Mouse (Mus musculus): Measurements from ENCODE around the gene Kctd3. TPM values are rescaled to one million over a fixed set of nuclear protein-coding genes. Genes with fewer than 3 reads are reported as not detected.
A peak's percentile ranks its signal among the peaks of the same experiment; 100 is the strongest.

Kctd3 gene
- total and polyA plus RNA-seq, 2 experiments from 2014 or later, result 16.7 to 24.2 TPM

- H3K4me2 ChIP-seq (ENCODE audit: low read depth, low read length), result no peak overlapping the region
- 87% methylated on average over 4 of the region's 4 CpGs for WGBS
- H3K4me3 ChIP-seq (ENCODE audit: low read depth, low read length), result no peak overlapping the region
- H3K4me1 ChIP-seq (ENCODE audit: control insufficient read depth, insufficient read depth), result no peaks in the 10 kb centered on the region
- H3K9me3 ChIP-seq (replicated peaks; ENCODE audit: control insufficient read depth, low read length), result no peaks in the 10 kb centered on the region
- no peak for DNase-seq (ENCODE audit: low spot score)
- no peak for ATAC-seq (ENCODE audit: insufficient read depth, low read depth)
- no peaks in the 10 kb centered on the region for H3K27me3 ChIP-seq (ENCODE audit: control insufficient read depth, insufficient read depth, low read length)
- no peaks in the 10 kb centered on the region for H3K36me3 ChIP-seq (replicated peaks; ENCODE audit: control insufficient read depth, insufficient read depth, low read length)
- TF ChIP-seq EP300 (IDR thresholded peaks at IDR 0.05; ENCODE audit: low read depth) (no peak), CTCF (IDR thresholded peaks at IDR 0.05; ENCODE audit: low read depth) (no peak)
- no peak overlapping the region for H3K27ac ChIP-seq (ENCODE audit: low read depth)
- no peak overlapping the region for H3K9ac ChIP-seq (replicated peaks; ENCODE audit: low read depth, low read length)
Observed at GRCm38 (mm10) chr1:188952501-188952900, 55.1 kb downstream of the Kctd3 start.

DNA sequence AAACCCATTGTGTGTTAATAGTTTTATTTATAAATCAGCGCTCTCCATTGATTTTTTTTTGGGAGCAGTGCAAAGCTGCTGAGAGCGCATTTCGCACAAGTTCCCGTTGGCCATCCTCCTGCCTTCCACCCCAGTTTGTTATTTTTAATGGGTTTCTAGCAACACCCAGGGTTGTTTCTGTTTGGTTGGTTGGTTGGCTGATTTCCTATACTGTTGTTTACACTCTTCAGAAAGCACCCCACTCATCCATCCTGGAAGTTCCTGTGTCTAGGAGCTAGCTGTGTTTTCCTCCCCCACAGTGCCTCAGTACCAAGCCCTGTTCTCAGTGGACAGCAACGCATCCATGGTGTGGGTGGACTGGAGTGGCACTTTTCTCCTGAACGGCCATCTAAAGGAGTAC is 56.5 kb downstream of the Kctd3 start:
- Histone ChIP-seq H3K4me2 (ENCODE audit: low read depth, low read length) (no peak overlapping the region), H3K4me3 (ENCODE audit: low read depth, low read length) (no peak overlapping the region), H3K36me3 (replicated peaks; ENCODE audit: control insufficient read depth, insufficient read depth, low read length) (no peaks in the 10 kb centered on the region), H3K9me3 (replicated peaks; ENCODE audit: control insufficient read depth, low read length) (no peaks in the 10 kb centered on the region), H3K27me3 (ENCODE audit: control insufficient read depth, insufficient read depth, low read length) (no peaks in the 10 kb centered on the region), H3K4me1 (ENCODE audit: control insufficient read depth, insufficient read depth) (no peaks in the 10 kb centered on the region), H3K27ac (ENCODE audit: low read depth) (no peak overlapping the region), H3K9ac (replicated peaks; ENCODE audit: low read depth, low read length) (no peak overlapping the region)
- DNase-seq (ENCODE audit: low spot score) (no peak), ATAC-seq (ENCODE audit: insufficient read depth, low read depth) (no peak)
- TF ChIP-seq CTCF (IDR thresholded peaks at IDR 0.05; ENCODE audit: low read depth), result no peak
- TF ChIP-seq EP300 (IDR thresholded peaks at IDR 0.05; ENCODE audit: low read depth), result no peak
- WGBS, result 86% methylated on average over 6 of the region's 6 CpGs

DNA sequence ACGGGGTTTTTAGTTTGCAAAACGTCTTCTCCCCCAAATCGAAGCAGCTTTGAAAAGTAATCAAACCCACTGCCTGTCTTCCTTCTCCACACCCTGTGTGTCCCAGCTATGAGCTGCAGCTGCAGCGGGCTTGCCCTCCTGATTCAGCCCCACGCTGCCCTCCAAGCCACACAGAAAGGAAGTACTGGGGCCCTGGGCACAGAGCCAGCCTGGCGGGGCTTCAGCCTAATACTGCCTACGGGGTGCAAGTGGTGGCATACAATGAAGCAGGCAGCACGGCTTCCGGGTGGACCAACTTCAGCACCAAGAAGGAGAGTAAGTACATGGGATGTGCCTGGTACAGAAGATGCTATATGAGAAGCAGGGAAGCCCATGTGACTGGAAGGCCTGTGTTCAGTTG is 59.4 kb downstream of the Kctd3 start:
- no peak overlapping the region for H3K27ac ChIP-seq (ENCODE audit: low read depth)
- DNase-seq (ENCODE audit: low spot score) (no peak), ATAC-seq (ENCODE audit: insufficient read depth, low read depth) (no peak)
- no peaks in the 10 kb centered on the region for H3K27me3 ChIP-seq (ENCODE audit: control insufficient read depth, insufficient read depth, low read length)
- no peaks in the 10 kb centered on the region for H3K4me1 ChIP-seq (ENCODE audit: control insufficient read depth, insufficient read depth)
- no peak overlapping the region for H3K4me2 ChIP-seq (ENCODE audit: low read depth, low read length)
- H3K9me3 ChIP-seq (replicated peaks; ENCODE audit: control insufficient read depth, low read length), result no peaks in the 10 kb centered on the region
- TF ChIP-seq CTCF (IDR thresholded peaks at IDR 0.05; ENCODE audit: low read depth), result no peak
- TF ChIP-seq EP300 (IDR thresholded peaks at IDR 0.05; ENCODE audit: low read depth), result no peak
- H3K36me3 ChIP-seq (replicated peaks; ENCODE audit: control insufficient read depth, insufficient read depth, low read length), result no peaks in the 10 kb centered on the region
- 52% methylated on average over 9 of the region's 9 CpGs for WGBS
- H3K4me3 ChIP-seq (ENCODE audit: low read depth, low read length), result no peak overlapping the region
- H3K9ac ChIP-seq (replicated peaks; ENCODE audit: low read depth, low read length), result no peak overlapping the region

- ATAC-seq (ENCODE audit: insufficient read depth, low read depth) (no peak), DNase-seq (ENCODE audit: low spot score) (no peak)
- no peaks in the 10 kb centered on the region for H3K36me3 ChIP-seq (replicated peaks; ENCODE audit: control insufficient read depth, insufficient read depth, low read length)
- H3K27ac ChIP-seq (ENCODE audit: low read depth), result no peak overlapping the region
- no peaks in the 10 kb centered on the region for H3K27me3 ChIP-seq (ENCODE audit: control insufficient read depth, insufficient read depth, low read length)
- H3K4me1 ChIP-seq (ENCODE audit: control insufficient read depth, insufficient read depth), result no peaks in the 10 kb centered on the region
- no peaks in the 10 kb centered on the region for H3K9me3 ChIP-seq (replicated peaks; ENCODE audit: control insufficient read depth, low read length)
- H3K9ac ChIP-seq (replicated peaks; ENCODE audit: low read depth, low read length), result no peak overlapping the region
- no peak overlapping the region for H3K4me3 ChIP-seq (ENCODE audit: low read depth, low read length)
- H3K4me2 ChIP-seq (ENCODE audit: low read depth, low read length), result no peak overlapping the region
- TF ChIP-seq EP300 (IDR thresholded peaks at IDR 0.05; ENCODE audit: low read depth) (no peak), CTCF (IDR thresholded peaks at IDR 0.05; ENCODE audit: low read depth) (0 out of 2 replicates have a peak, but pooled peaks have one; percentile 16)
- 51% methylated on average over 5 of the region's 5 CpGs for WGBS
Observed at GRCm38 (mm10) chr1:188947794-188948193, 59.8 kb downstream of the Kctd3 start.

DNA sequence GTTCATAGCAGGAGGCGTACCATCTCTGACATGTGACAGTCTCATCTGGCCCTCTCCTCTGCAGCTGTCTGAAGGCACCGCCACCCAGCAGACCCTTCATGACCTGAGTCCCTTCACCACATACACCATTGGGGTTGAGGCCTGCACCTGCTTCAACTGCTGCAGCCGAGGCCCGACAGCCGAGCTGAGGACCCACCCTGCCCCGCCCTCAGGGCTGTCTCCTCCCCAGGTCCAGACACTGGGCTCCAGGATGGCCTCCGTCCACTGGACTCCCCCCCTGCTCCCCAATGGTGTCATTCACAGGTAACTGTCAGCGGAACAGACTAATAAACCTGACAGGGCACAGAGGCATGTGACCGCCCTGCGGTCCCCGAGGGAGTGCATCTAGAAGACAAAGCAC is 60.8 kb downstream of the Kctd3 start:
- DNase-seq (ENCODE audit: low spot score) (no peak), ATAC-seq (ENCODE audit: insufficient read depth, low read depth) (no peak)
- Histone ChIP-seq H3K9me3 (replicated peaks; ENCODE audit: control insufficient read depth, low read length) (no peaks in the 10 kb centered on the region), H3K27me3 (ENCODE audit: control insufficient read depth, insufficient read depth, low read length) (no peaks in the 10 kb centered on the region), H3K36me3 (replicated peaks; ENCODE audit: control insufficient read depth, insufficient read depth, low read length) (no peaks in the 10 kb centered on the region), H3K27ac (ENCODE audit: low read depth) (no peak overlapping the region), H3K4me3 (ENCODE audit: low read depth, low read length) (no peak overlapping the region), H3K4me1 (ENCODE audit: control insufficient read depth, insufficient read depth) (no peaks in the 10 kb centered on the region), H3K4me2 (ENCODE audit: low read depth, low read length) (no peak overlapping the region), H3K9ac (replicated peaks; ENCODE audit: low read depth, low read length) (no peak overlapping the region)
- TF ChIP-seq EP300 (IDR thresholded peaks at IDR 0.05; ENCODE audit: low read depth), result no peak
- TF ChIP-seq CTCF (IDR thresholded peaks at IDR 0.05; ENCODE audit: low read depth), result no peak
- WGBS, result 86% methylated on average over 11 of the region's 11 CpGs

- no peak overlapping the region for H3K9ac ChIP-seq (replicated peaks; ENCODE audit: low read depth, low read length)
- WGBS, result 18% methylated on average over 8 of the region's 8 CpGs
- no peak overlapping the region for H3K4me3 ChIP-seq (ENCODE audit: low read depth, low read length)
- no peak for ATAC-seq (ENCODE audit: insufficient read depth, low read depth)
- no peaks in the 10 kb centered on the region for H3K4me1 ChIP-seq (ENCODE audit: control insufficient read depth, insufficient read depth)
- no peak overlapping the region for H3K4me2 ChIP-seq (ENCODE audit: low read depth, low read length)
- no peaks in the 10 kb centered on the region for H3K36me3 ChIP-seq (replicated peaks; ENCODE audit: control insufficient read depth, insufficient read depth, low read length)
- TF ChIP-seq EP300 (IDR thresholded peaks at IDR 0.05; ENCODE audit: low read depth), result no peak
- no peak for TF ChIP-seq CTCF (IDR thresholded peaks at IDR 0.05; ENCODE audit: low read depth)
- H3K27me3 ChIP-seq (ENCODE audit: control insufficient read depth, insufficient read depth, low read length), result no peaks in the 10 kb centered on the region
- H3K9me3 ChIP-seq (replicated peaks; ENCODE audit: control insufficient read depth, low read length), result no peaks in the 10 kb centered on the region
- H3K27ac ChIP-seq (ENCODE audit: low read depth), result no peak overlapping the region
- DNase-seq (ENCODE audit: low spot score), result no peak
Observed at GRCm38 (mm10) chr1:188945326-188945725, 62.3 kb downstream of the Kctd3 start.
